Mouse (Mus musculus): Measurements from ENCODE around the gene Kcnq2. TPM values are rescaled to one million over a fixed set of nuclear protein-coding genes. Genes with fewer than 3 reads are reported as not detected.

Kcnq2 gene
- polyA plus RNA-seq, 1 experiment from 2014 or later: 0.11 TPM

DNA sequence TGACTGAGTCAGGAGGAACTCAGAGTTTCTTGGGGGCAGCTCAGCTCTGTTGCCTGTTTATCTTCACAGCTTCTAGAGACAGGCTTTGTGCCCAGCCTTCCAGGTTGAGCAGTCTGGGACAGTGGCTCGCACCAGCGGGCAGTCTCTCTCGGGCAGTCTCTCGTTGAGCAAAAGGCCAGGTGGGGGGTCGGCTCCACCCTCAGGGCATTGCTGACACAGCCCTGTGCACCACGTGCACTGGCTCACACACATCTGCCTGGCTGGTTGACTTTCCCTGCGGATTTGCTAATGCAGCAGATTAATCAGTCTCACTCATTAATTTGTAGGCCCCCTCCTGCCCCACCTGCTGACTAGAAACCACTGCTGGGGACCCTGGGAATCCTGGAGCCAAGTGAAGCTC is 93.2 kb downstream of the Kcnq2 start:
- ATAC-seq (ENCODE audit: insufficient number of reproducible peaks, low FRiP score): no peak
- H3K9me3 ChIP-seq (replicated peaks): no peaks in the 10 kb centered on the region
- 5% methylated on average over 7 of the region's 7 CpGs for WGBS
- H3K27ac ChIP-seq (ENCODE audit: poor library complexity, severe bottlenecking): no peak overlapping the region
- H3K4me2 ChIP-seq: no peak overlapping the region
- H3K36me3 ChIP-seq: no peaks in the 10 kb centered on the region
- no peak overlapping the region for H3K4me3 ChIP-seq
- H3K9ac ChIP-seq: no peak overlapping the region
- H3K4me1 ChIP-seq (replicated peaks): peaks cover 23% of the 10 kb centered on the region
- H3K27me3 ChIP-seq (replicated peaks): peaks cover 99% of the 10 kb centered on the region

DNA sequence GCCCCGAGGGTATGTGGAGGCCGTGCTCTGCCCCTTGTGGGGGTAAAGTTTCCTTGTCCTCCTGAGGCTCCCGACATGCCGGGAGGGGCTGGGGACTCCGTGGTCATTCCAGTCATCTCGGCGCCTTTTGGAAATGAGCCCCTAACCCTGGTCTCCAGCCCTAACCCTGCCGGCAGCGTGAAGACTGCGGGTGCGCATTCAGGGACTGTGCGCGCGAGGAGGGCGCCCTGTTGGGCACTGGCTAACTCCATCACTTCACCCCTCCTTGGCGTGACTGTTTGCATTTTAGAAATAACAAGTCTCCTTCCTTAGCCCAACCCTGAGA is 95.8 kb downstream of the Kcnq2 start:
- no peak; the same call in 1 of the 2 replicates for ATAC-seq (ENCODE audit: insufficient number of reproducible peaks, low FRiP score)
- H3K4me1 ChIP-seq (replicated peaks): peaks cover 23% of the 10 kb centered on the region
- H3K27me3 ChIP-seq (replicated peaks): peaks cover 100% of the 10 kb centered on the region
- 2% methylated on average over 16 of the region's 16 CpGs for WGBS
- no peaks in the 10 kb centered on the region for H3K9me3 ChIP-seq (replicated peaks)
- H3K27ac ChIP-seq (ENCODE audit: poor library complexity, severe bottlenecking): no peak overlapping the region
- peak overlapping the region; percentile 62 for H3K4me3 ChIP-seq
- H3K9ac ChIP-seq: peak overlapping the region; percentile 64; the same call in 1 of the 2 replicates
- peak overlapping the region; percentile 96 for H3K4me2 ChIP-seq
- H3K36me3 ChIP-seq: no peaks in the 10 kb centered on the region

DNA sequence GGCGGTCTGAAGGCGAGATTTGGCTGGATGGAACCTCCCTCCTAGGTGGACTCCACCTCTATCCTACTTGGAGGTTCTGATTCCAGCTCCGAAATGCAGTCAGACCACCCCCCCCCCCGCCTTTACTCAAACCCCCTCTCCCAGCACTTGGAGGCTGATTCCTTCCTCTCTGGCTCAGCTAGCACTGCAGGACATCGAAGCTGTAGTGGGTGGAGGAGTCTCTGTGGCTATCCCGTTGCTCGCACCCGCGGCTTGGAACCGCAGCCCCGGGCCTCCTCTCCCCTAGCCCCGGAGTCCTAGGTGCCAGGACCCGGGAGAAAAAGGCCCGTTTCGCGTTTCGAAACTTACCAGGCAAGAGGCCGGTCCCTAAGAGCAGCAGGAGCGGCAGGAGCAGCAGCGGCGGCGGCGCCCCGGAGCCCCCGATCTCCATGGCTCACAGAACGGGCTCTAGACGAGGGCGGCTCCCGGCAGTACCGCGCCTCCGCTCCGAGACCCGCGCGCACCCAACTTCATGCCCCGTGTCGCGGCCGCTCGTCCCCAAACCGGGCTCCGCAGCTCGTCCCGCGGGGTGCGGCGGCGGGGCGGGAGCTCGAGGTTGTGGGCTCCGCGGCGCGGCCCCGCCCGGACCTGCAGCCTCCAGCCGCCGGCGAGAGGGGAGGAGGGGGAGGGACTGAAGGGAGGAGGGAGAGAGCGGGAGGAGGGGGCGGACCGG is 96.3 kb downstream of the Kcnq2 start:
- H3K9ac ChIP-seq: peak overlapping the region; percentile 64; the same call in 1 of the 2 replicates
- ATAC-seq (ENCODE audit: insufficient number of reproducible peaks, low FRiP score): no peak
- under 1% methylated on average over 63 of the region's 63 CpGs for WGBS

DNA sequence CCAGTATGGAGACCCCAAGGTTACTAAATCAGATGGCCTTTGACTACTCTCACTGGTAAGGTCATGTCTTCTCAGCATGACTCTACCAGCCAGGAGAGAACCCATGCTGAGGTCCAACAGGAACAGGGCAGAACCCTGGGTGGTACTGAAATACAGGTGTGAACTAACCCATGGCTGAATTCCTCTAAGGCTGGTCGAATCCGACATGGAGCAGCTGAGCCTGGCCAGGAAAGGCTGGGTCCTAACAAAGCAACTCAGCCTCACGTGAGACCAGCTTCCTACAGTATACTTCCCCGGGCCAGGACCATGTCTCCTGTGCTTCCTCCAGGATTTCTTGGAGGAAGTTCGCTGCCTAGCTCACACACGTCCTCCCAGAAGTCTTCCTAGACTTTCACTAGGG is 98.5 kb downstream of the Kcnq2 start:
- H3K27ac ChIP-seq (ENCODE audit: poor library complexity, severe bottlenecking): no peak overlapping the region
- no peaks in the 10 kb centered on the region for H3K9me3 ChIP-seq (replicated peaks)
- peaks cover 29% of the 10 kb centered on the region for H3K4me1 ChIP-seq (replicated peaks)
- WGBS: 65% methylated on average over 6 of the region's 6 CpGs
- no peak overlapping the region for H3K4me3 ChIP-seq
- H3K27me3 ChIP-seq (replicated peaks): peaks cover 100% of the 10 kb centered on the region
- H3K9ac ChIP-seq: no peak overlapping the region
- H3K4me2 ChIP-seq: no peak overlapping the region
- no peak for ATAC-seq (ENCODE audit: insufficient number of reproducible peaks, low FRiP score)
- H3K36me3 ChIP-seq: no peaks in the 10 kb centered on the region

More for the DNA sequence above, 96.3 kb downstream of the Kcnq2 start:
- H3K9me3 ChIP-seq (replicated peaks): no peaks in the 10 kb centered on the region
- peak overlapping the region; percentile 62 for H3K4me3 ChIP-seq
- H3K4me2 ChIP-seq: peak overlapping the region; percentile 96
- H3K4me1 ChIP-seq (replicated peaks): peaks cover 22% of the 10 kb centered on the region
- H3K36me3 ChIP-seq: no peaks in the 10 kb centered on the region
- H3K27ac ChIP-seq (ENCODE audit: poor library complexity, severe bottlenecking): no peak overlapping the region
- H3K27me3 ChIP-seq (replicated peaks): peaks cover 100% of the 10 kb centered on the region

DNA sequence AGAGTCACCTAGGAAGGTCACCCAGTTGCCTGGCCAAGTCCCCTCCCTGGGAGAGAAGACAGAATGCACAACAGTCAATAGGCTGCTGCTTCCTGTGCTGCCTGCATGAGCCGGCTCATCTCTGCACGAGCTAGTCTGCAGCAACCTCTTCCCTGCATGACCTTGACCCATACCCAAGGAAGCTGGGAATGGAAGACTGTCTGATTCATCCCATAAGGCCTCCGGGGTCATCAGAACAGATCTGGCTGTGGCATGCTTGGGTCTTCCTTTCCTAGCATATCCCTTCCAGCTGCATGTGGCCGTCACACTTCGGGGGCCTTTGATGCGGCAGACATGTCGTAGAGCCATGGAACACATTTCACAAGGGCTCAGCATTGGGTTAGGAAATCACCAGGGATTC is 99.9 kb downstream of the Kcnq2 start:
- Histone ChIP-seq H3K9ac (no peak overlapping the region), H3K9me3 (replicated peaks) (no peaks in the 10 kb centered on the region), H3K4me3 (no peak overlapping the region), H3K36me3 (no peaks in the 10 kb centered on the region), H3K27ac (ENCODE audit: poor library complexity, severe bottlenecking) (no peak overlapping the region), H3K4me1 (replicated peaks) (peaks cover 29% of the 10 kb centered on the region), H3K4me2 (no peak overlapping the region), H3K27me3 (replicated peaks) (peaks cover 100% of the 10 kb centered on the region)
- ATAC-seq (ENCODE audit: insufficient number of reproducible peaks, low FRiP score): no peak
- WGBS: 80% methylated on average over 7 of the region's 7 CpGs

DNA sequence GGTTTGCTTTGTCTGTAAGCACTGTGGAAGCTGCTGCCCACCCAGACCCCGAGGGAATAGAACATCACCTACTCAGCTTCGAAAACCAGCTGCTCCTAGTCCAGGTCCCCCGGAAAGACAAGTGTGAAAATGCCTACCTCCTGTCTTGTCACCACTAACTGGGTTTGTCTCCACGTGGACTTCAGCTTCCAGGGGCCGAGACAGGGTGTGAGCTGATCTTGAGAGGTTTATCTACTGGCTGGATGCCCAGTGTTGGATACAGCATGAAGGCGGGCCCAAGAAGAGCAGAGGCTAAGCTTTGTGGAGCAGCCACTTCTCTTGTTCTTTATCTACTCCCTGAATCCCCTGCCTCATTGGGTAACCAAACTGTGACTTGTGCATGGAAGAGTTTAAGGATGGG is 101.8 kb downstream of the Kcnq2 start:
- peaks cover 100% of the 10 kb centered on the region for H3K27me3 ChIP-seq (replicated peaks)
- WGBS: 24% methylated on average over 6 of the region's 6 CpGs

DNA sequence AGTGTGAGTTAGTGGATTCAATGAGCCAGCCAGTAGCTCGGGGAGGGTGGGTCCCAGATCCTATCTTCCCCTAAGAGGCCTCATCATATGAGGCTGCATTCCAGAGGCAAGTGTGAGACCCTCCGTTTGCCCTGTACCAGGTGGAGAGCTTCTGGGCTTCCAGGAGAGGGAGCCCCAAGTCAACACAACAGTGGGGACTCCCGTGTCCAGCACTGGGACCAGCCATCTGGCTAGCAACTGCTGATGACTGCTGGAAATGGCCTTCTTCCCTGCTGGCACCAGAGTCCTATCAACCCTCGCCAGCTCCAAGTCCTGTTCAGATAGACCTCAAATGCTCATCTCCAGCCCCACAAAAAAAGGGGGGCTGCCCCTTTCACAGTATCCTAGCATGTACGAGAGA is 102.7 kb downstream of the Kcnq2 start:
- Histone ChIP-seq H3K4me1 (replicated peaks) (peaks cover 16% of the 10 kb centered on the region), H3K4me3 (no peak overlapping the region), H3K9ac (no peak overlapping the region), H3K4me2 (no peak overlapping the region), H3K9me3 (replicated peaks) (no peaks in the 10 kb centered on the region), H3K27ac (ENCODE audit: poor library complexity, severe bottlenecking) (no peak overlapping the region), H3K36me3 (no peaks in the 10 kb centered on the region), H3K27me3 (replicated peaks) (peaks cover 100% of the 10 kb centered on the region)
- ATAC-seq (ENCODE audit: insufficient number of reproducible peaks, low FRiP score): no peak
- 31% methylated on average over 5 of the region's 5 CpGs for WGBS

More for the DNA sequence above, 101.8 kb downstream of the Kcnq2 start:
- H3K4me2 ChIP-seq: no peak overlapping the region
- H3K4me1 ChIP-seq (replicated peaks): peaks cover 16% of the 10 kb centered on the region
- H3K4me3 ChIP-seq: no peak overlapping the region
- H3K9me3 ChIP-seq (replicated peaks): no peaks in the 10 kb centered on the region
- H3K9ac ChIP-seq: no peak overlapping the region
- no peak for ATAC-seq (ENCODE audit: insufficient number of reproducible peaks, low FRiP score)
- no peak overlapping the region for H3K27ac ChIP-seq (ENCODE audit: poor library complexity, severe bottlenecking)
- no peaks in the 10 kb centered on the region for H3K36me3 ChIP-seq

DNA sequence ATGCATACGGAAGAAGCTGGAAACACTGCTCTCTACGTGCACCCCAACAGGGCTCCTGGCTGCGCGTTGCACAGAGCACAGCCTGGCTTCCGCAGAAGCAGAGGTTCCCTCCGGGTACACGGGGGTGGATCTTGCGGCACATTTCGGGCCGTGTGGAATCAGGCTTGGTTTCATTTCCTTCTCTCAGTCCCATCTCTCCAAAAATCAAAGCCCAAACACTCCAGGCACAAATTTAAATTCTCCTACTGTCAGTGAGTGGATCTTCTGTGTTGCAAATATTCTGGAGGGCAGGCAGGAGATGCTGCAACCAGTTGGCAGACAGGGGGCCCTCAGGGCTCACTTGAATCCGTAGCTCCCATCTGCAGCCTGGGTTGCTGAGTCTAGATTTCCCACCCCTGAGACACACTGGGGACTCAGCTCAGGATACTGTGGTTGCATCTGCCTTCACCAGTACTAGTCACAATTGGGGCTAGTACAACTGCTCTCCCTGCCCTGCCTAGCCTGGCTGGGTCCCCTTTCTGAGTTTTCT is 103.6 kb downstream of the Kcnq2 start:
- 75% methylated on average over 11 of the region's 11 CpGs for WGBS
- Histone ChIP-seq H3K4me2 (no peak overlapping the region), H3K27ac (ENCODE audit: poor library complexity, severe bottlenecking) (no peak overlapping the region), H3K36me3 (no peaks in the 10 kb centered on the region), H3K4me1 (replicated peaks) (peaks cover 16% of the 10 kb centered on the region), H3K9me3 (replicated peaks) (no peaks in the 10 kb centered on the region), H3K9ac (no peak overlapping the region), H3K4me3 (no peak overlapping the region), H3K27me3 (replicated peaks) (peaks cover 100% of the 10 kb centered on the region)
- no peak for ATAC-seq (ENCODE audit: insufficient number of reproducible peaks, low FRiP score)

Other genes with a start within 250 kb of the Kcnq2 start
- gene Ythdf1, start 214.4 kb downstream of the Kcnq2 start, polyA plus RNA-seq (2016; fragmentation: Nextera tagmentation; extraction: Ambion mirVana): 44.9 and 47.0 TPM in 2 replicates
- gene Birc7, start 206.3 kb downstream of the Kcnq2 start, polyA plus RNA-seq (2016; fragmentation: Nextera tagmentation; extraction: Ambion mirVana): 0.32 and 0.46 TPM in 2 replicates
- gene Nkain4, start 180.6 kb downstream of the Kcnq2 start, polyA plus RNA-seq (2016; fragmentation: Nextera tagmentation; extraction: Ambion mirVana): 36.1 and 37.1 TPM in 2 replicates
- gene Arfgap1, start 168.1 kb downstream of the Kcnq2 start, polyA plus RNA-seq (2016; fragmentation: Nextera tagmentation; extraction: Ambion mirVana): 87.0 and 88.0 TPM in 2 replicates
- 0.20 and 0.23 TPM in 2 replicates for gene Col20a1, start 148.8 kb downstream of the Kcnq2 start, polyA plus RNA-seq (2016; fragmentation: Nextera tagmentation; extraction: Ambion mirVana)
- 0.19 and 0.31 TPM in 2 replicates for gene Chrna4, start 91.8 kb downstream of the Kcnq2 start, polyA plus RNA-seq (2016; fragmentation: Nextera tagmentation; extraction: Ambion mirVana)
- gene Eef1a2, start 21.7 kb upstream of the Kcnq2 start, polyA plus RNA-seq (2016; fragmentation: Nextera tagmentation; extraction: Ambion mirVana): 7.7 and 7.9 TPM in 2 replicates
- gene Ppdpf, start 51.9 kb upstream of the Kcnq2 start, polyA plus RNA-seq (2016; fragmentation: Nextera tagmentation; extraction: Ambion mirVana): 174 and 175 TPM in 2 replicates
- gene Ptk6, start 67.5 kb upstream of the Kcnq2 start, polyA plus RNA-seq (2016; fragmentation: Nextera tagmentation; extraction: Ambion mirVana): not detected in 2 replicates
- 0.23 and 0.32 TPM in 2 replicates for gene Srms, start 77.9 kb upstream of the Kcnq2 start, polyA plus RNA-seq (2016; fragmentation: Nextera tagmentation; extraction: Ambion mirVana)
- not detected in 2 replicates for gene Fndc11, start 84.7 kb upstream of the Kcnq2 start, polyA plus RNA-seq (2016; fragmentation: Nextera tagmentation; extraction: Ambion mirVana)
- gene Helz2, start 106.7 kb upstream of the Kcnq2 start, polyA plus RNA-seq (2016; fragmentation: Nextera tagmentation; extraction: Ambion mirVana): 1.7 and 1.9 TPM in 2 replicates
- gene Gmeb2, start 152.7 kb upstream of the Kcnq2 start, polyA plus RNA-seq (2016; fragmentation: Nextera tagmentation; extraction: Ambion mirVana): 10.3 and 10.7 TPM in 2 replicates
- gene Stmn3, start 179.2 kb upstream of the Kcnq2 start, polyA plus RNA-seq (2016; fragmentation: Nextera tagmentation; extraction: Ambion mirVana): 0.45 and 0.80 TPM in 2 replicates
- gene Rtel1, start 184.4 kb upstream of the Kcnq2 start, polyA plus RNA-seq (2016; fragmentation: Nextera tagmentation; extraction: Ambion mirVana): 29.0 and 30.0 TPM in 2 replicates
- gene Zgpat, start 229.6 kb upstream of the Kcnq2 start, polyA plus RNA-seq (2016; fragmentation: Nextera tagmentation; extraction: Ambion mirVana): 33.8 and 33.9 TPM in 2 replicates
- gene Arfrp1, start 230.1 kb upstream of the Kcnq2 start, polyA plus RNA-seq (2016; fragmentation: Nextera tagmentation; extraction: Ambion mirVana): 50.0 and 54.1 TPM in 2 replicates
- gene Lime1, start 244.8 kb upstream of the Kcnq2 start, polyA plus RNA-seq (2016; fragmentation: Nextera tagmentation; extraction: Ambion mirVana): 16.2 and 16.9 TPM in 2 replicates

Measured in heart, embryonic 12.5 days (tissue).